Mouse (Mus musculus): ENCODE results near the gene Psmg3.

Psmg3 gene

GRCm38 (mm10) chr5:139794137-139794536 lies 32.5 kb downstream of the Psmg3 start:
- DNase-seq (ENCODE audit: low spot score), result no peak

GRCm38 (mm10) chr5:139793338-139794089 lies 33.2 kb downstream of the Psmg3 start:
- peak; percentile 10 for DNase-seq (ENCODE audit: low spot score)

GRCm38 (mm10) chr5:139792966-139793337 lies 33.7 kb downstream of the Psmg3 start:
- DNase-seq (ENCODE audit: low spot score), result peak; percentile 11

GRCm38 (mm10) chr5:139792159-139792775 lies 34.4 kb downstream of the Psmg3 start:
- DNase-seq (ENCODE audit: low spot score), result peak; percentile 8

GRCm38 (mm10) chr5:139791227-139792158 lies 35.2 kb downstream of the Psmg3 start, which contains the start of gene Mafk:
Gene Mafk, plus strand, starts transcription at chr5:139791513.
- DNase-seq (ENCODE audit: low spot score), result peak; percentile 95

GRCm38 (mm10) chr5:139789466-139789865 lies 37.2 kb downstream of the Psmg3 start:
- DNase-seq (ENCODE audit: low spot score), result no peak

GRCm38 (mm10) chr5:139781406-139781805 lies 45.3 kb downstream of the Psmg3 start:
- DNase-seq (ENCODE audit: low spot score), result no peak

GRCm38 (mm10) chr5:139776966-139777365 lies 49.7 kb downstream of the Psmg3 start:
- no peak for DNase-seq (ENCODE audit: low spot score)

GRCm38 (mm10) chr5:139775216-139775926 lies 51.3 kb downstream of the Psmg3 start, which contains the start of gene Ints1:
Gene Ints1, minus strand, starts transcription at chr5:139775674.
- DNase-seq (ENCODE audit: low spot score), result peak; percentile 94

Measured in testis, postnatal 14 days (tissue).